Mouse (Mus musculus) MEL (cell line): Measurements from ENCODE around the gene Flnc. TPM values are rescaled to one million over a fixed set of nuclear protein-coding genes. Genes with fewer than 3 reads are reported as not detected.

Experiments used
- DNase-seq: peaks from one replicate; pipeline ENCODE4 v3.0.0; 2011; ENCODE audit warnings: low read depth, low spot score
- H3K27ac ChIP-seq: 2 replicates; pipeline ENCODE4 v1.5.1; 2012; ENCODE audit warnings: low read depth, mild to moderate bottlenecking, control low read depth, low read length, moderate library complexity; ENCODE audit not compliant: control insufficient read depth
- H3K27me3 ChIP-seq, 2 experiments: fragments of 150-350 bp in 1 of 2; sonication (generic) in 1 of 2; 2 replicates each; pipeline ENCODE4 v1.6.1; 2012; ENCODE audit warnings: low read length in 2 of 2, mild to moderate bottlenecking in 2 of 2, improper control_type of control experiment in 1 of 2, moderate library complexity in 1 of 2; ENCODE audit not compliant: insufficient read depth in 2 of 2, control insufficient read depth in 1 of 2
- H3K36me3 ChIP-seq, 2 experiments: 2 replicates each; pipeline ENCODE4 v1.6.1; 2012 to 2014; ENCODE audit warnings: low read length in 2 of 2, improper control_type of control experiment in 1 of 2, inconsistent platforms in 1 of 2, mild to moderate bottlenecking in 1 of 2; ENCODE audit not compliant: insufficient read depth in 2 of 2, control insufficient read depth in 1 of 2
- H3K4me1 ChIP-seq, 2 experiments: fragments of 150-350 bp in 1 of 2; sonication (generic) in 1 of 2; 2 replicates each; pipeline ENCODE4 v1.6.1; 2012; ENCODE audit warnings: low read length in 2 of 2, improper control_type of control experiment in 1 of 2, mild to moderate bottlenecking in 1 of 2; ENCODE audit not compliant: insufficient read depth in 2 of 2, control insufficient read depth in 1 of 2
- H3K4me3 ChIP-seq, 2 experiments: fragments of 150-350 bp in 1 of 2; sonication (generic) in 1 of 2; 2 replicates each; pipeline ENCODE4 v1.5.1; 2012; ENCODE audit warnings: low read depth in 2 of 2, low read length in 2 of 2, mild to moderate bottlenecking in 2 of 2, moderate library complexity in 2 of 2, control low read depth in 1 of 2, improper control_type of control experiment in 1 of 2; ENCODE audit not compliant: control insufficient read depth in 1 of 2, insufficient read depth in 1 of 2
- H3K79me2 ChIP-seq: 2 replicates; pipeline ENCODE4 v1.6.1; 2012; ENCODE audit warnings: mild to moderate bottlenecking, low read length, moderate library complexity; ENCODE audit not compliant: control insufficient read depth, poor library complexity, insufficient read depth
- H3K9ac ChIP-seq: 2 replicates; pipeline ENCODE4 v1.6.1; 2012; ENCODE audit warnings: low read depth, mild to moderate bottlenecking, control low read depth, low read length, moderate library complexity; ENCODE audit not compliant: control insufficient read depth, poor library complexity, severe bottlenecking
- H3K9me3 ChIP-seq: fragments of 150-350 bp; sonication (generic); replicated peaks from 2 replicates; pipeline ENCODE4 v1.6.1; 2012; ENCODE audit warnings: mild to moderate bottlenecking, low read length, improper control_type of control experiment, moderate library complexity; ENCODE audit not compliant: insufficient read depth
- CHD2 ChIP-seq: IDR thresholded peaks from 2 replicates; pipeline ENCODE4 v1.6.1; 2011; ENCODE audit warnings: low read length, improper control_type of control experiment
- EP300 ChIP-seq, 2 experiments: IDR thresholded peaks; 2 replicates each; pipeline ENCODE4 v1.6.1; 2011; ENCODE audit warnings: improper control_type of control experiment in 2 of 2, low read length in 2 of 2, low read depth in 1 of 2, mild to moderate bottlenecking in 1 of 2
- GATA1 ChIP-seq: IDR thresholded peaks from 2 replicates; pipeline ENCODE4 v1.6.1; 2011; ENCODE audit warnings: low read depth, low read length, improper control_type of control experiment
- JUND ChIP-seq: IDR thresholded peaks from 2 replicates; pipeline ENCODE4 v1.6.1; 2011; ENCODE audit warnings: low read depth, mild to moderate bottlenecking, improper control_type of control experiment, low read length
- MAFK ChIP-seq: IDR thresholded peaks from 2 replicates; pipeline ENCODE4 v1.6.1; 2011; ENCODE audit warnings: low read depth, mild to moderate bottlenecking, low read length, improper control_type of control experiment, borderline replicate concordance
- MAX ChIP-seq: IDR thresholded peaks from 2 replicates; pipeline ENCODE4 v1.6.1; 2011; ENCODE audit warnings: low read length, improper control_type of control experiment
- MEF2A ChIP-seq: IDR thresholded peaks from 2 replicates; pipeline ENCODE4 v1.6.1; 2014; ENCODE audit warnings: low read depth, mild to moderate bottlenecking, inconsistent platforms, low read length, improper control_type of control experiment; ENCODE audit not compliant: poor library complexity, insufficient replicate concordance, severe bottlenecking; ENCODE audit errors: extremely low read depth
- MYC ChIP-seq: IDR thresholded peaks from 2 replicates; pipeline ENCODE4 v1.6.1; 2011; ENCODE audit warnings: low read depth, mild to moderate bottlenecking, low read length, improper control_type of control experiment, moderate library complexity
- NRF1 ChIP-seq: IDR thresholded peaks from 2 replicates; pipeline ENCODE4 v1.6.1; 2014; ENCODE audit warnings: low read depth, mild to moderate bottlenecking, inconsistent platforms, low read length, improper control_type of control experiment, moderate library complexity; ENCODE audit not compliant: poor library complexity, insufficient read depth, severe bottlenecking
- RAD21 ChIP-seq: IDR thresholded peaks from 2 replicates; pipeline ENCODE4 v1.6.1; 2011; ENCODE audit warnings: mild to moderate bottlenecking, low read depth, low read length, improper control_type of control experiment
- RCOR1 ChIP-seq: IDR thresholded peaks from 2 replicates; pipeline ENCODE4 v1.6.1; 2012; ENCODE audit warnings: low read depth, mild to moderate bottlenecking, inconsistent platforms, low read length, improper control_type of control experiment
- SMC3 ChIP-seq: IDR thresholded peaks from 2 replicates; pipeline ENCODE4 v1.6.1; 2011; ENCODE audit warnings: low read depth, low read length, improper control_type of control experiment
- TBP ChIP-seq: IDR thresholded peaks from 2 replicates; pipeline ENCODE4 v1.8.0; 2011; ENCODE audit warnings: low read depth, low read length, improper control_type of control experiment
- TCF12 ChIP-seq: IDR thresholded peaks from 2 replicates; pipeline ENCODE4 v1.6.1; 2014; ENCODE audit warnings: low read depth, mild to moderate bottlenecking, inconsistent platforms, low read length, improper control_type of control experiment, moderate library complexity
- USF2 ChIP-seq, 2 experiments: IDR thresholded peaks; 2 replicates each; pipeline ENCODE4 v1.6.1; 2011 to 2012; ENCODE audit warnings: improper control_type of control experiment in 2 of 2, low read length in 2 of 2, borderline replicate concordance in 1 of 2, inconsistent platforms in 1 of 2, low read depth in 1 of 2, mild to moderate bottlenecking in 1 of 2; ENCODE audit not compliant: insufficient read depth in 1 of 2
- ZNF384 ChIP-seq: IDR thresholded peaks from 2 replicates; pipeline ENCODE4 v1.6.1; 2012; ENCODE audit warnings: low read depth, mild to moderate bottlenecking, inconsistent platforms, low read length, improper control_type of control experiment
- polyA plus RNA-seq, 2 experiments: library from polyadenylated mRNA; stranded (reverse) in 1 of 2; unstranded in 1 of 2; fragments of >175 nt in 1 of 2; fragments of >200 nt in 1 of 2; gene quantifications; 2 replicates each; pipeline versions ENCODE4 v1.2.1 to v1.2.4; 2012; ENCODE audit warnings: low replicate concordance in 2 of 2, low read depth in 1 of 2; ENCODE audit not compliant: insufficient read length in 2 of 2, insufficient read depth in 1 of 2, missing spikeins in 1 of 2
- total RNA-seq: library from RNA; depleted of rRNA; stranded (reverse); fragments of 300-350 nt; gene quantifications from 2 replicates; pipeline ENCODE4 v1.2.3, GENCODE M21; 2012

Gene Flnc
- total and polyA plus RNA-seq, 3 experiments = 0.27 to 0.31 TPM; not detected in 1

GRCm38 (mm10) chr6:29397575-29397974, 35.5 kb upstream of the Flnc start:
- DNase-seq = no peak
- H3K79me2 ChIP-seq = no peaks in the 10 kb centered on the region
- no peaks in the 10 kb centered on the region for H3K4me1 ChIP-seq
- TF ChIP-seq MYC (no peak), CHD2 (no peak), NRF1 (no peak), TBP (no peak), EP300 (IDR thresholded peaks at IDR 0.05; ENCODE audit: low read depth in 1 of 2, low read length in 2 of 2) (no peak), SMC3 (no peak)
- no peaks in the 10 kb centered on the region for H3K36me3 ChIP-seq
- H3K27me3 ChIP-seq = peaks cover 23% of the 10 kb centered on the region in 2 experiments
- no peak overlapping the region for H3K27ac ChIP-seq
- no peak overlapping the region for H3K4me3 ChIP-seq
- no peak overlapping the region for H3K9ac ChIP-seq
- H3K9me3 ChIP-seq = no peaks in the 10 kb centered on the region

- no peak for DNase-seq
- H3K9me3 ChIP-seq = no peaks in the 10 kb centered on the region
- TF ChIP-seq MEF2A (no peak), ZNF384 (no peak)
- no peak overlapping the region for H3K27ac ChIP-seq
- no peaks in the 10 kb centered on the region for H3K36me3 ChIP-seq
- H3K79me2 ChIP-seq = no peaks in the 10 kb centered on the region
- no peak overlapping the region for H3K9ac ChIP-seq
- H3K4me1 ChIP-seq = no peaks in the 10 kb centered on the region
- peaks cover 18 to 32% of the 10 kb centered on the region in 2 experiments for H3K27me3 ChIP-seq
- H3K4me3 ChIP-seq = no peak overlapping the region
Measured at GRCm38 (mm10) chr6:29399851-29400250, 33.2 kb upstream of the Flnc start.

GRCm38 (mm10) chr6:29402693-29403342, 30.2 kb upstream of the Flnc start:
- H3K27ac ChIP-seq = no peak overlapping the region
- DNase-seq = no peak
- no peak overlapping the region for H3K9ac ChIP-seq
- H3K79me2 ChIP-seq = no peaks in the 10 kb centered on the region
- H3K27me3 ChIP-seq = peaks cover 11 to 24% of the 10 kb centered on the region in 2 experiments
- TF ChIP-seq USF2 (IDR thresholded peaks at IDR 0.05; ENCODE audit: borderline replicate concordance in 1 of 2, insufficient read depth in 1 of 2, low read depth in 1 of 2, low read length in 2 of 2) (no peak), RCOR1 (no peak), MAX (no peak), TCF12 (no peak), RAD21 (no peak), MYC (no peak), GATA1 (no peak), JUND (no peak), MAFK (no peak)
- no peaks in the 10 kb centered on the region for H3K36me3 ChIP-seq
- no peaks in the 10 kb centered on the region for H3K9me3 ChIP-seq
- H3K4me1 ChIP-seq = no peaks in the 10 kb centered on the region
- H3K4me3 ChIP-seq = no peak overlapping the region
